In genomic region chr8:91117537-91117936, GRCm38 (mm10) we compare ENCODE assay signal across 12 mouse cellular contexts. TPM values are rescaled to one million over a fixed set of nuclear protein-coding genes. Genes with fewer than 3 reads are reported as not detected.
DNase-seq lines count a peak whose midpoint lies in the region; ATAC-seq lines count a peak whose summit lies in the region.
"Had no signal": no experiment of that assay in that cellular context is flagged by ENCODE, and none has a peak within 500 bp of the region (broad histone marks: within the 10 kb centered on the region; RNA-seq: fewer than 3 reads in every experiment).

No protein-coding gene starts in this region.

- DNase-seq in kidney, postnatal 25 days, result peak; percentile 41 to 50
- DNase-seq in kidney, adult 11 months, result no peak
- DNase-seq in thymus, postnatal 0 days (ENCODE audit: low spot score), result peak; percentile 12
- no peak for DNase-seq in thymus, adult 18-20 months
- peak; percentile 67 for DNase-seq in thymus, postnatal 4 days
- no peak for DNase-seq in adipocyte (ENCODE audit: low spot score)
- DNase-seq in cerebellum, postnatal 25 days, result no peak
- DNase-seq: adrenal gland, adult 2 months; cerebellum, adult 8-10 months; kidney, postnatal 10 days had no signal

- peak; percentile 47; the same call in 1 of the 2 replicates for ATAC-seq in common myeloid progenitor, adult 5-6 weeks (replicated peaks; ENCODE audit: low read depth, poor library complexity, severe bottlenecking)
- ATAC-seq: midbrain, embryonic 15.5 days had no signal

RNA-seq across cellular contexts. Expression of gene Rbl2, which starts 47.7 kb away (rescaled TPM):
- 26.4 and 28.6 TPM in 2 replicates for polyA plus RNA-seq in thymus, postnatal 0 days (2015; fragmentation: Nextera tagmentation; extraction: Ambion mirVana)
- total RNA-seq in common myeloid progenitor, adult 5-6 weeks (2017), result 68.4 and 74.4 TPM in 2 replicates

Comparison
In these comparisons a context has a peak if more than half of its experiments do, and no peak if none do; other contexts are left out.
1. DNase-seq: peak in kidney, postnatal 25 days (2 of 2), thymus, postnatal 0 days (single experiment) and thymus, postnatal 4 days (single experiment); none in kidney, adult 11 months (single experiment), thymus, adult 18-20 months (0 of 2), adipocyte (single experiment) and cerebellum, postnatal 25 days (0 of 2).